Mouse (Mus musculus) kidney, embryonic 16.5 days (tissue): ENCODE measurements around the gene Itpr1. TPM values are rescaled to one million over a fixed set of nuclear protein-coding genes. Genes with fewer than 3 reads are reported as not detected.

Experiments used
- microRNA-seq: library from miRNA; unstranded; fragments of <30 nt; microRNA quantifications from one replicate; pipeline ENCODE4, GENCODE M21; 2016
- polyA plus RNA-seq: library from polyadenylated mRNA; unstranded; fragments of >200 nt; fragmentation: Nextera tagmentation; extraction: Ambion mirVana; gene quantifications from 2 replicates; pipeline ENCODE4 v1.2.1, GENCODE M21; 2015

Itpr1 gene
- polyA plus RNA-seq, 1 experiment from 2014 or later: 24.6 TPM

Small RNA genes within 50 kb of the gene (microRNA-seq; reads per million reads assigned to microRNA genes)
- not detected for gene Mir7661

Other genes starting within 250 kb of the Itpr1 start
- gene Setmar, start 148.1 kb upstream of the Itpr1 start, polyA plus RNA-seq: 8.2 and 9.3 TPM in 2 replicates
- 27.1 and 27.7 TPM in 2 replicates for gene Sumf1, start 27.5 kb upstream of the Itpr1 start, polyA plus RNA-seq